Mouse (Mus musculus): ENCODE measurements around the gene Olfr780. TPM values are rescaled to one million over a fixed set of nuclear protein-coding genes. Genes with fewer than 3 reads are reported as not detected.
"Not testable (repeated sequence)": the region's sequence is repeated elsewhere in the genome, so short reads cannot be mapped to it uniquely, and the experiment has no call there.

The Olfr780 gene
- polyA plus RNA-seq (2015; fragmentation: Nextera tagmentation; extraction: Ambion mirVana), result not detected in 2 replicates

DNA sequence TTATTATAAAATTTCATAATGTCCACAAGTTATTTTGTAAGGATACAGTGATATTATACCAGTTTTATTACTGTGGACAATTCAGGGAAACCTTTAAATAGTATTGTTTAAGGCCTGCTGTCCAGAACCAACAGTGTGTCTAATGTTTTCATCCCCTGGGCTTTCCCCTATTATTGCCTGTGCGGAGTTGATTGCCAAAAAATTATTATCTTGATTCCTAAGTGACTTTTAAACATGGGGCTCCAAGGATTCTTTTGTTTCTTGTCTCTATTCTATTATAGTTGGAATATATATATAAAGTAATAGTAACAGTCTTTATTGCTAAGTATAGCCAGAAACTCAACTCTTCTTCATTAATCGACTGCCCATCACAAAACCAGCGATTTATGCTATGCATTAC, at the start of gene Olfr780:
Olfr780 (plus strand) TSS at position 301 of the 400 bp plus-strand sequence.
- WGBS, result 76% methylated on average over 3 of the region's 3 CpGs
- H3K36me3 ChIP-seq, result no peaks in the 10 kb centered on the region
- ATAC-seq (ENCODE audit: low FRiP score, low read depth), result no peak

DNA sequence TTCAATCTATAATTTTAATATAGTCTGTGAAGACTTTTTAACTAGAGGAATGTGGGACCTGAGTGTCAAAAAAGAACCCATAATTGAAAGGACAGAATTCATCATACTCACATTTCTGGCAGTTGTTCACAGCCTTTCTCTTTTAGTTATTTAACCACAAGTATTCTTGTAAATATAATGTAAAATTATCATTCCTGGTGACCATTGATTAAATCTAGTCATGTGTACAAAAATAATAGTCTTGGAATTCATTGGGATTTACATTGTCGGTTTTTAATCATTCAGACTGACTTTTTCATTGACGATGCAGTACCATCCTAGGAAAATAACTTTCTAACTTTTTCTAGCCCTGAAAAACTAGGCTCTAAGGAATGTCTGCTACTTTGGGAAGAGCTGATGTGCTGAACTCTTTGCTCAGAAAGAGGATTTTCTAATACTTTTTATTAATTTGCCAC, 46.8 kb upstream of the Olfr780 start, which contains the start of gene Olfr777:
Olfr777 (minus strand) TSS at position 405 of the 455 bp plus-strand sequence.
- H3K4me2 ChIP-seq (replicated peaks), result no peak within 1 kb of the TSS
- no peak within 1 kb of the TSS for H3K4me3 ChIP-seq
- WGBS, result 92% methylated on average over 2 of the region's 2 CpGs
- H3K27me3 ChIP-seq, result no peaks in the 10 kb centered on the region
- H3K9me3 ChIP-seq, result no peaks in the 10 kb centered on the region
- no peak within 1 kb of the TSS for H3K27ac ChIP-seq
- no peak within 1 kb of the TSS for H3K9ac ChIP-seq
- no peak for ATAC-seq (ENCODE audit: low FRiP score, low read depth)
- no peaks in the 10 kb centered on the region for H3K36me3 ChIP-seq
- H3K4me1 ChIP-seq, result no peaks in the 10 kb centered on the region

More for the DNA sequence above, at the start of gene Olfr780:
- Histone ChIP-seq H3K4me1 (no peaks in the 10 kb centered on the region), H3K9me3 (no peaks in the 10 kb centered on the region), H3K27me3 (no peaks in the 10 kb centered on the region), H3K4me2 (replicated peaks) (no peak within 1 kb of the TSS), H3K27ac (no peak within 1 kb of the TSS), H3K9ac (no peak within 1 kb of the TSS), H3K4me3 (no peak within 1 kb of the TSS)

DNA sequence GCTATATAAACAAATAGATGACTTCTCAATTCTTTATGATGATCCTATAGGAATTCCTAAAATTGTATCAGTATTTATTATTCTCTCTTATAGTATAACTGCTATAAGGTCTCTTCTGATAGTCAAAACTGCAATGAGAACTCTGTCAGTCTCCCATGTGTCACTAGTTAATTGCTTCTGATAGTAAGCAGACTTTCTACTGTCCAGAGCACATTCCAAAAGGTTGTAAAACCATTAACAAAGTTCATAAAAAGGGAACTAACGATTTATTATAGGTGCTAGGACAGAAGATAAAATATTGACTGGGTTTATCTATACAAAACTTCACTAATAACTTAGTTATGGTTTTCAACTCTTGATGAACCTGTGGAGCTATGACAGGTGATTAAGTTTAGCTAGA, 4.9 kb upstream of the Olfr780 start:
- not testable (repeated sequence) for H3K9ac ChIP-seq; H3K27me3 ChIP-seq; H3K27ac ChIP-seq; H3K36me3 ChIP-seq; H3K4me3 ChIP-seq; H3K4me2 ChIP-seq (replicated peaks); H3K9me3 ChIP-seq; H3K4me1 ChIP-seq; ATAC-seq (ENCODE audit: low FRiP score, low read depth)
- 35% methylated on average over 1 of the region's 1 CpGs for WGBS

DNA sequence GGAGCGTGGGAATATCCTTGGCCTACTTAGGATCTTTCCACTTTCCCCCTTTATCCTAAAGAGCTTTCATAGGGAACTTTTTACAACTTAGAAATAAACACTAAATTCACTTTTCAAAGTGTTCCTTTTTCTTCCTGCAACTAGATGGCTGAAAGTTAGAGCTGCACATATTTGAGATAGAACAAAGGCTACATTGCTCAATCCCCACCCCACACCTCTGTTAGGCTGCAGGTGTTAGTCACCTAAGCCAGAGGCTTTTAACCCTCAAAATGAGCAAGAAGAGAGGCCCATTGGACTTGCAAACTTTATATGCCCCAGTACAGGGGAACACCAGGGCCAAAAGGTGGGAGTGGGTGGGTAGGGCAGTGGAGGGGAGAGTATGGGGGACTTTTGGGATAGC, 4.4 kb upstream of the Olfr780 start:
- not testable (repeated sequence) for H3K4me2 ChIP-seq (replicated peaks); H3K4me3 ChIP-seq; H3K9ac ChIP-seq; H3K27me3 ChIP-seq; H3K4me1 ChIP-seq; H3K36me3 ChIP-seq; H3K9me3 ChIP-seq; ATAC-seq (ENCODE audit: low FRiP score, low read depth); H3K27ac ChIP-seq
- 100% methylated on average over 1 of the region's 1 CpGs for WGBS

DNA sequence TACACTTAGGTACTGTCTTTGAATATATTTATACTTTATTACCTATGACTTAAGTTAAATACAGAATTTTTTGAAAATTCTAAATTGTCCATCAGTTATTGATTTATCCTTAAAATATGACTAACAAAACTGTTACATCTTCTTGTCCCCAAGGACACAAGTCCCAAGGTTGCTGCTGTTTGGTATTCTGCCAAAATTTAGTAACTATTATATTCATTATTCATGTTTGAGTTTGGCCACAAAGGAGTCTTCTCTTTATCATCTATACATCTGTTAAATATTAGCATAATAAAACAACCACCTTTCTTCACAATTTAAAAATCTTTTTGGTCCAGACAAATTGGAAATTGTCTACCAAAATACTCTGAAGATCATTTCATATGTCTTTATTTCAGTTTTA, 10.6 kb downstream of the Olfr780 start, which contains the start of gene Olfr781:
Olfr781 (plus strand) TSS at position 301 of the 400 bp plus-strand sequence.
- no peak within 1 kb of the TSS for H3K9ac ChIP-seq
- H3K9me3 ChIP-seq, result no peaks in the 10 kb centered on the region
- H3K4me3 ChIP-seq, result no peak within 1 kb of the TSS
- H3K27ac ChIP-seq, result no peak within 1 kb of the TSS
- no peak for ATAC-seq (ENCODE audit: low FRiP score, low read depth)
- H3K4me2 ChIP-seq (replicated peaks), result no peak within 1 kb of the TSS
- no peaks in the 10 kb centered on the region for H3K4me1 ChIP-seq
- no peaks in the 10 kb centered on the region for H3K27me3 ChIP-seq
- no peaks in the 10 kb centered on the region for H3K36me3 ChIP-seq

DNA sequence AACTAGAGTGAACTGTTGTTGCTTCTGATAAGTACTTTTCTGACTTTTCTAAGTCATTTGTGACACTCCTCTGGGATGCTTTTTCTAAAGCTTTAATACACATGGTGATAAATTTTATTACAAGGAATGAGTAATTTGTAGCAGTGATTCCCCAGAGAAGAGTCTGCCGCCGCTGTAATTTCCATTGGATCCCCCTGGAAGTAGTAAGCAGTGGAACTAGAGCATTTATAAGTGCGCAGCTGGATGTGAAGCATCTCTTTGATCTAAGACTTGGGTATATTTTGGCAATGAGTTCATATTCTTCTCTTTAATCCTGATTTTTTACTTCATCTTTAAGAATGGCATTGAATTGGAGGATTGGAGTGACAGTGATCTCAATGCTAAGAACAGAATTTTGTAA, 30.6 kb downstream of the Olfr780 start, which contains the start of gene Olfr782:
Olfr782 (plus strand) TSS at position 301 of the 400 bp plus-strand sequence.
- Histone ChIP-seq H3K9ac (no peak within 1 kb of the TSS), H3K36me3 (no peaks in the 10 kb centered on the region), H3K27me3 (no peaks in the 10 kb centered on the region), H3K4me2 (replicated peaks) (no peak within 1 kb of the TSS), H3K4me1 (no peaks in the 10 kb centered on the region), H3K27ac (no peak within 1 kb of the TSS), H3K9me3 (no peaks in the 10 kb centered on the region), H3K4me3 (no peak within 1 kb of the TSS)
- no peak for ATAC-seq (ENCODE audit: low FRiP score, low read depth)
- WGBS, result 79% methylated on average over 3 of the region's 3 CpGs

GRCm38 (mm10) chr10:129352475-129352874, 34.6 kb downstream of the Olfr780 start:
- H3K4me2 ChIP-seq (replicated peaks); H3K27me3 ChIP-seq; H3K9me3 ChIP-seq; H3K4me1 ChIP-seq; ATAC-seq (ENCODE audit: low FRiP score, low read depth); H3K4me3 ChIP-seq; H3K27ac ChIP-seq; H3K9ac ChIP-seq; H3K36me3 ChIP-seq: not testable (repeated sequence)
- WGBS, result 58% methylated on average over 2 of the region's 2 CpGs

DNA sequence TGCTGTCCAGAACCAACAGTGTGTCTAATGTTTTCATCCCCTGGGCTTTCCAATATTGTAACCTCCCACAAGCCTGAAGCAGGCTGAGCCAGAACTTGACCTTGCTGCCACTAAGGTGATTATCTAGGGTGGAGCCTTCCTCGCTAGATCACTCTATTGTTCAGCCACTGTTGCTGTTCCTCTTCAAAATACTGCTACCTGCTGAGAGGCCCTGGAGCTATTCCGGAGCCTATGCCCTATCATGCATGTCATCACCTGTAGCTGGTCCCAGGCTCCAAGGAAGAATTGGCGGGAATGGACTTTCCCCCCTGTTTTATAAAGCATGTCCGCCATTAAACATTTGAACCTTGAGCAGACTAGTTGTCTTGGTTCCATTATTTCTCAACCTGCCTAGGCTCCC, 38.6 kb downstream of the Olfr780 start:
- H3K4me1 ChIP-seq; H3K9ac ChIP-seq; H3K27me3 ChIP-seq; H3K9me3 ChIP-seq; ATAC-seq (ENCODE audit: low FRiP score, low read depth); H3K4me2 ChIP-seq (replicated peaks); H3K36me3 ChIP-seq; H3K4me3 ChIP-seq; H3K27ac ChIP-seq: not testable (repeated sequence)
- WGBS, result 79% methylated on average over 4 of the region's 4 CpGs

GRCm38 (mm10) chr10:129357307-129357706, 39.4 kb downstream of the Olfr780 start:
- Histone ChIP-seq H3K9ac (no peak overlapping the region), H3K4me1 (no peaks in the 10 kb centered on the region), H3K36me3 (no peaks in the 10 kb centered on the region), H3K9me3 (peaks cover 10% of the 10 kb centered on the region), H3K27ac (no peak overlapping the region), H3K4me2 (replicated peaks) (no peak overlapping the region), H3K27me3 (no peaks in the 10 kb centered on the region), H3K4me3 (no peak overlapping the region)
- no peak for ATAC-seq (ENCODE audit: low FRiP score, low read depth)
- WGBS, result 65% methylated on average over 5 of the region's 5 CpGs

Other genes starting within 250 kb of the Olfr780 start
- gene Olfr766-ps1, start 249.1 kb upstream of the Olfr780 start, polyA plus RNA-seq (2015; fragmentation: Nextera tagmentation; extraction: Ambion mirVana), result 0.08 TPM in 1 of 2 replicates, not detected in the other
- 0.04 TPM in 1 of 2 replicates, not detected in the other for gene Olfr767, start 235.2 kb upstream of the Olfr780 start, polyA plus RNA-seq (2015; fragmentation: Nextera tagmentation; extraction: Ambion mirVana)
- 0.08 TPM in 1 of 2 replicates, not detected in the other for gene Olfr768, start 218.7 kb upstream of the Olfr780 start, polyA plus RNA-seq (2015; fragmentation: Nextera tagmentation; extraction: Ambion mirVana)
- 0.05 TPM in 1 of 2 replicates, not detected in the other for gene Olfr769, start 200.3 kb upstream of the Olfr780 start, polyA plus RNA-seq (2015; fragmentation: Nextera tagmentation; extraction: Ambion mirVana)
- gene Olfr770, start 179.1 kb upstream of the Olfr780 start, polyA plus RNA-seq (2015; fragmentation: Nextera tagmentation; extraction: Ambion mirVana), result not detected in 2 replicates
- gene Olfr771, start 153.4 kb upstream of the Olfr780 start, polyA plus RNA-seq (2015; fragmentation: Nextera tagmentation; extraction: Ambion mirVana), result not detected in 2 replicates
- gene Olfr772, start 140.2 kb upstream of the Olfr780 start, polyA plus RNA-seq (2015; fragmentation: Nextera tagmentation; extraction: Ambion mirVana), result not detected in 2 replicates
- gene Olfr773, start 130.7 kb upstream of the Olfr780 start, polyA plus RNA-seq (2015; fragmentation: Nextera tagmentation; extraction: Ambion mirVana), result not detected in 2 replicates
- gene Olfr774, start 81.9 kb upstream of the Olfr780 start, polyA plus RNA-seq (2015; fragmentation: Nextera tagmentation; extraction: Ambion mirVana), result not detected in 2 replicates
- gene Olfr775, start 69.7 kb upstream of the Olfr780 start, polyA plus RNA-seq (2015; fragmentation: Nextera tagmentation; extraction: Ambion mirVana), result not detected in 2 replicates
- gene Olfr776, start 59.0 kb upstream of the Olfr780 start, polyA plus RNA-seq (2015; fragmentation: Nextera tagmentation; extraction: Ambion mirVana), result not detected in 2 replicates
- gene Olfr777, start 46.6 kb upstream of the Olfr780 start, polyA plus RNA-seq (2015; fragmentation: Nextera tagmentation; extraction: Ambion mirVana), result not detected in 2 replicates
- gene Olfr781, start 10.7 kb downstream of the Olfr780 start, polyA plus RNA-seq (2015; fragmentation: Nextera tagmentation; extraction: Ambion mirVana), result not detected in 2 replicates
- gene Olfr782, start 30.7 kb downstream of the Olfr780 start, polyA plus RNA-seq (2015; fragmentation: Nextera tagmentation; extraction: Ambion mirVana), result not detected in 2 replicates
- 0.06 TPM in 2 replicates for gene Olfr784, start 66.0 kb downstream of the Olfr780 start, polyA plus RNA-seq (2015; fragmentation: Nextera tagmentation; extraction: Ambion mirVana)
- not detected in 2 replicates for gene Olfr785, start 87.3 kb downstream of the Olfr780 start, polyA plus RNA-seq (2015; fragmentation: Nextera tagmentation; extraction: Ambion mirVana)
- gene Olfr786, start 109.2 kb downstream of the Olfr780 start, polyA plus RNA-seq (2015; fragmentation: Nextera tagmentation; extraction: Ambion mirVana), result not detected in 2 replicates
- not detected in 2 replicates for gene Olfr787, start 143.7 kb downstream of the Olfr780 start, polyA plus RNA-seq (2015; fragmentation: Nextera tagmentation; extraction: Ambion mirVana)
- gene Olfr788, start 152.9 kb downstream of the Olfr780 start, polyA plus RNA-seq (2015; fragmentation: Nextera tagmentation; extraction: Ambion mirVana), result not detected in 2 replicates
- not detected in 2 replicates for gene Olfr789, start 166.6 kb downstream of the Olfr780 start, polyA plus RNA-seq (2015; fragmentation: Nextera tagmentation; extraction: Ambion mirVana)
- not detected in 2 replicates for gene Olfr790, start 180.4 kb downstream of the Olfr780 start, polyA plus RNA-seq (2015; fragmentation: Nextera tagmentation; extraction: Ambion mirVana)
- not detected in 2 replicates for gene Olfr791, start 203.7 kb downstream of the Olfr780 start, polyA plus RNA-seq (2015; fragmentation: Nextera tagmentation; extraction: Ambion mirVana)
- not detected in 2 replicates for gene Olfr792, start 221.0 kb downstream of the Olfr780 start, polyA plus RNA-seq (2015; fragmentation: Nextera tagmentation; extraction: Ambion mirVana)
- not detected in 2 replicates for gene Olfr794, start 249.5 kb downstream of the Olfr780 start, polyA plus RNA-seq (2015; fragmentation: Nextera tagmentation; extraction: Ambion mirVana)

Data from limb, embryonic 13.5 days (tissue).